Mouse (Mus musculus): ENCODE data around the gene Trim10.

DNA sequence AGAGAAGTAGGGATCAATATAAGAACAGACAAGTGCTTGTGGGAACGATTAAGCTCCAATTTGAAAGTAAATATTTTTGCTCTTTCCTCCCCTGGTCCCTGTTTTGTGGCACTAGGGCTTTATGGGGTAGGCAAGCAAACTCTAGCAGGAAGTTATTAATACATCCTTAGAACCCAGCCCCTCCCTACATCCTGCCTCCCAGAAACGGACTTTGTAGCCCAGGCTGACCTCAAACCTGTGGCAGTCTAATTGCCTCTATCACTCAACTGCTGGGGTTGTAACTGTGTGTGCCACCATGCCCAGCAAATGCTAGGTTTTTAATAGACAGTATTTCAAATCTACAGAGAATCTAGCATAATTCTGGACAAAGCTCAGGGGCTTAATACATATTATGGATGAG is 7.7 kb upstream of the Trim10 start:
- no peak for TF ChIP-seq CTCF (IDR thresholded peaks at IDR 0.05; ENCODE audit: extremely low read depth, insufficient read depth, insufficient read length, insufficient replicate concordance)
- no peak for TF ChIP-seq POLR2A (IDR thresholded peaks at IDR 0.05; ENCODE audit: low read depth, low read length)

All from spleen, adult 2 months (tissue).